In the genomic region with DNA sequence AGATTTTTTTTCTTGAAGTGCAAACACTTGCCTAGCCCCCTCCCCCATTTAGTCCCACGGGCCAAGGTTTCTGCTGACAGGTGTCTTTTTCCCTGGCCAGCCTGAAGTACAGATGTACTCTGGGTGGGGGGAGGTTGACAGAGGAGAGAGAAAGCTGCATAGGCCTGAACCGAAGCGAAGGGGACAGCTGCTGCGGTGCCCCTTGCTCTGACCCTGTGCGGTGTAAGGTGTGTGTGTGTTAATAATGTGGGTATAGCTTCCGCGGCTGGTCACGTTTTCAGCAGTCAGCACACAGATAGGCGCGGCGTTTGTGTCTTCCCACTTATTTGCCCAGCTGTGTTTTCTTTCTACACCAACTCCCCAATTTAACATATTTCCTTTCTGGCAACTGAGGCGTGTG, we compare ENCODE assay signal across 22 mouse cellular contexts. TPM values are rescaled to one million over a fixed set of nuclear protein-coding genes. Genes with fewer than 3 reads are reported as not detected.
DNase-seq lines count a peak whose midpoint lies in the region; ATAC-seq and TF ChIP-seq lines count a peak whose summit lies in the region.
"Had no signal": no experiment of that assay in that cellular context is flagged by ENCODE, and none has a peak within 500 bp of the region (broad histone marks: within the 10 kb centered on the region; RNA-seq: fewer than 3 reads in every experiment).

No protein-coding gene starts in this region.

- H3K36me3 ChIP-seq in kidney, embryonic 14.5 days (ENCODE audit: control insufficient read depth, insufficient read depth, low read length), result no peaks in the 10 kb centered on the region
- H3K36me3 ChIP-seq: embryonic facial prominence, embryonic 13.5 days; embryonic facial prominence, embryonic 15.5 days; forebrain, embryonic 10.5 days; forebrain, embryonic 12.5 days had no signal

- WGBS in kidney, embryonic 14.5 days, result 72% methylated on average over 12 of the region's 12 CpGs

- no peaks in the 10 kb centered on the region for H3K27me3 ChIP-seq in kidney, embryonic 14.5 days (ENCODE audit: control insufficient read depth, insufficient read depth, low read length)
- H3K27me3 ChIP-seq: embryonic facial prominence, embryonic 13.5 days; embryonic facial prominence, embryonic 15.5 days; forebrain, embryonic 12.5 days had no signal

- no peak overlapping the region for H3K4me2 ChIP-seq in kidney, embryonic 14.5 days (replicated peaks; ENCODE audit: low read depth, low read length)
- H3K4me2 ChIP-seq: embryonic facial prominence, embryonic 13.5 days; embryonic facial prominence, embryonic 15.5 days; forebrain, embryonic 12.5 days had no signal

- no peak overlapping the region for H3K27ac ChIP-seq in kidney, embryonic 14.5 days (ENCODE audit: low read depth, low read length)
- H3K27ac ChIP-seq in layer of hippocampus, adult 2 months, result peak overlapping the region; percentile 32; the same call in 1 of the 2 replicates
- H3K27ac ChIP-seq: embryonic facial prominence, embryonic 13.5 days; embryonic facial prominence, embryonic 15.5 days; forebrain, embryonic 10.5 days; forebrain, embryonic 12.5 days had no signal

- DNase-seq in kidney, postnatal 25 days, result no peak
- DNase-seq in layer of hippocampus, adult 2 months (ENCODE audit: low spot score in 2 of 2), result no peak
- no peak for DNase-seq in layer of hippocampus, adult 11-12 months (ENCODE audit: low spot score)
- DNase-seq: adrenal gland, adult 2 months; adrenal gland, postnatal 10 days; adrenal gland, postnatal 25 days; cerebellum, adult 11 months; cerebellum, adult 18-20 months; cerebellum, adult 8-10 months; cerebellum, adult 9-11 months; cerebellum, postnatal 14 days; cerebellum, postnatal 36 days; embryo, embryonic 11 days had no signal

- H3K4me3 ChIP-seq in kidney, embryonic 14.5 days (ENCODE audit: low read length), result no peak overlapping the region
- no peak overlapping the region for H3K4me3 ChIP-seq in layer of hippocampus, adult 2 months
- H3K4me3 ChIP-seq: embryonic facial prominence, embryonic 13.5 days; embryonic facial prominence, embryonic 15.5 days; erythroblast, embryonic 14.5 days; forebrain, embryonic 10.5 days; forebrain, embryonic 12.5 days had no signal

- H3K4me1 ChIP-seq in kidney, embryonic 14.5 days (ENCODE audit: control insufficient read depth, insufficient read depth, low read length), result no peaks in the 10 kb centered on the region
- H3K4me1 ChIP-seq: embryonic facial prominence, embryonic 13.5 days; embryonic facial prominence, embryonic 15.5 days; forebrain, embryonic 10.5 days; forebrain, embryonic 12.5 days had no signal

- TF ChIP-seq CTCF in layer of hippocampus, adult 2 months (conservative IDR thresholded peaks at IDR 0.05), result no peak

- H3K9me3 ChIP-seq in kidney, embryonic 14.5 days (ENCODE audit: control insufficient read depth, low read length), result no peaks in the 10 kb centered on the region
- H3K9me3 ChIP-seq: embryonic facial prominence, embryonic 13.5 days; embryonic facial prominence, embryonic 15.5 days; forebrain, embryonic 10.5 days; forebrain, embryonic 12.5 days had no signal

- peak; percentile 57; the same call in 1 of the 2 replicates for ATAC-seq in kidney, embryonic 14.5 days (ENCODE audit: low FRiP score, low TSS enrichment)
- ATAC-seq: forebrain, embryonic 14.5 days; forebrain, embryonic 16.5 days had no signal

- H3K9ac ChIP-seq in kidney, embryonic 14.5 days (ENCODE audit: low read depth, low read length), result no peak overlapping the region
- H3K9ac ChIP-seq: embryonic facial prominence, embryonic 13.5 days; embryonic facial prominence, embryonic 15.5 days; forebrain, embryonic 12.5 days had no signal

RNA-seq across cellular contexts. Expression of gene Ftsj1, which starts 7.3 kb away (rescaled TPM):
- 35.6 and 42.0 TPM in 2 replicates for polyA plus RNA-seq in kidney, embryonic 14.5 days (2014; fragmentation: Nextera tagmentation; extraction: Ambion mirVana)
- total RNA-seq in layer of hippocampus, adult 2 months (2021), result 10 to 100 TPM; 24.2 to 27.0 TPM

RNA-seq across cellular contexts. Expression of gene Slc38a5, which starts 11.5 kb away (rescaled TPM):
- 1.3 and 2.5 TPM in 2 replicates for polyA plus RNA-seq in kidney, embryonic 14.5 days (2014; fragmentation: Nextera tagmentation; extraction: Ambion mirVana)
- 1 to 10 TPM; 5.0 to 7.6 TPM for total RNA-seq in layer of hippocampus, adult 2 months (2021)
- total RNA-seq: adrenal gland, postnatal 25 days had no signal
- polyA plus RNA-seq: C2C12 had no signal

RNA-seq across cellular contexts. Expression of gene Porcn, which starts 53.2 kb away (rescaled TPM):
- 7.1 and 8.1 TPM in 2 replicates for polyA plus RNA-seq in kidney, embryonic 14.5 days (2014; fragmentation: Nextera tagmentation; extraction: Ambion mirVana)
- total RNA-seq in layer of hippocampus, adult 2 months (2021), result 100 to 1,000 TPM; 102 to 113 TPM
